Mouse (Mus musculus) myocyte (in vitro differentiated cells): ENCODE measurements at regions not wholly inside any gene's neighbourhood (a gene's known extent, or its start where the extent isn't known, plus 50 kb on each side); places are given as distances from the start of the nearest gene placed in this dataset.

Experiments used
- H3K27me3 ChIP-seq: one replicate; pipeline ENCODE4 v1.6.1; 2011; ENCODE audit not compliant: control insufficient read depth, insufficient read depth, insufficient read length
- H3K36me3 ChIP-seq: one replicate; pipeline ENCODE4 v1.6.1; 2011; ENCODE audit not compliant: control insufficient read depth, insufficient read depth
- H3K4me2 ChIP-seq: one replicate; pipeline ENCODE4 v1.6.1; 2011; ENCODE audit warnings: low read depth, control low read depth
- H3K4me3 ChIP-seq: one replicate; pipeline ENCODE4 v1.5.1; 2011; ENCODE audit warnings: mild to moderate bottlenecking, control low read depth, moderate library complexity
- H3K79me2 ChIP-seq: one replicate; pipeline ENCODE4 v1.6.1; 2011; ENCODE audit not compliant: control insufficient read depth, insufficient read depth
- H3ac ChIP-seq: one replicate; pipeline ENCODE4 v1.6.1; 2011; ENCODE audit not compliant: control insufficient read depth, insufficient read length
- CEBPB ChIP-seq: IDR thresholded peaks from 2 replicates; pipeline ENCODE4 v1.6.1; 2011; ENCODE audit warnings: mild to moderate bottlenecking, moderate library complexity; ENCODE audit not compliant: poor library complexity, insufficient read depth, severe bottlenecking
- E2F4 ChIP-seq: IDR thresholded peaks from one replicate; pipeline ENCODE4 v1.6.1; 2011; ENCODE audit warnings: mild to moderate bottlenecking, control low read depth, moderate library complexity; ENCODE audit not compliant: insufficient read depth
- MAX ChIP-seq: IDR thresholded peaks from one replicate; pipeline ENCODE4 v1.6.1; 2011; ENCODE audit warnings: low read depth, mild to moderate bottlenecking, control low read depth
- MYOD1 ChIP-seq, 3 experiments: IDR thresholded peaks; one replicate each; pipeline ENCODE4 v1.6.1; 2011; ENCODE audit warnings: control low read depth in 2 of 3, low read depth in 2 of 3, mild to moderate bottlenecking in 2 of 3, moderate library complexity in 1 of 3; ENCODE audit not compliant: insufficient read length in 2 of 3, control insufficient read depth in 1 of 3
- MYOG ChIP-seq, 3 experiments: IDR thresholded peaks; one replicate each; pipeline ENCODE4 v1.6.1; 2011; ENCODE audit warnings: control low read depth in 2 of 3, low read depth in 2 of 3, mild to moderate bottlenecking in 2 of 3; ENCODE audit not compliant: insufficient read length in 2 of 3, control insufficient read depth in 1 of 3, insufficient read depth in 1 of 3
- POLR2A ChIP-seq: IDR thresholded peaks from one replicate; pipeline ENCODE4 v1.6.1; 2011; ENCODE audit warnings: low read depth, mild to moderate bottlenecking, control low read depth, moderate library complexity; ENCODE audit not compliant: insufficient read length
- POLR2AphosphoS2 ChIP-seq: IDR thresholded peaks from one replicate; pipeline ENCODE4 v1.6.1; 2011; ENCODE audit warnings: low read depth, control low read depth; ENCODE audit not compliant: insufficient read length
- REST ChIP-seq: IDR thresholded peaks from one replicate; pipeline ENCODE4 v1.6.1; 2011; ENCODE audit warnings: mild to moderate bottlenecking, control low read depth, moderate library complexity; ENCODE audit not compliant: insufficient read depth, insufficient read length
- SRF ChIP-seq: IDR thresholded peaks from one replicate; pipeline ENCODE4 v1.6.1; 2011; ENCODE audit warnings: low read depth; ENCODE audit not compliant: control insufficient read depth, insufficient read length
- TCF12 ChIP-seq: IDR thresholded peaks from one replicate; pipeline ENCODE4 v1.6.1; 2011; ENCODE audit warnings: mild to moderate bottlenecking, control low read depth; ENCODE audit not compliant: poor library complexity, insufficient read depth, severe bottlenecking
- TCF3 ChIP-seq: IDR thresholded peaks from one replicate; pipeline ENCODE4 v1.6.1; 2011; ENCODE audit warnings: low read depth, control low read depth; ENCODE audit not compliant: insufficient read length
- USF1 ChIP-seq: IDR thresholded peaks from one replicate; pipeline ENCODE4 v1.6.1; 2011; ENCODE audit warnings: low read depth, mild to moderate bottlenecking, control low read depth, moderate library complexity

- Histone ChIP-seq H3K36me3 (no peaks in the 10 kb centered on the region), H3K4me3 (no peak overlapping the region), H3K4me2 (no peak overlapping the region), H3K79me2 (no peaks in the 10 kb centered on the region), H3K27me3 (no peaks in the 10 kb centered on the region), H3ac (no peak overlapping the region)
- TF ChIP-seq MAX (no peak), REST (no peak), POLR2AphosphoS2 (no peak), POLR2A (no peak), MYOG (IDR thresholded peaks at IDR 0.05; ENCODE audit: control insufficient read depth in 1 of 3, insufficient read depth in 1 of 3, insufficient read length in 2 of 3, low read depth in 2 of 3) (no peak), TCF3 (no peak), SRF (no peak), CEBPB (no peak), E2F4 (no peak), MYOD1 (IDR thresholded peaks at IDR 0.05; ENCODE audit: control insufficient read depth in 1 of 3, insufficient read length in 2 of 3, low read depth in 2 of 3) (no peak), TCF12 (no peak), USF1 (no peak)
These were observed 82.2 kb downstream of the Tnfsf11 start for GRCm38 (mm10) chr14:78225677-78226076.

- no peak overlapping the region for H3K4me3 ChIP-seq
- no peak overlapping the region for H3K4me2 ChIP-seq
- no peak overlapping the region for H3ac ChIP-seq
- H3K27me3 ChIP-seq: no peaks in the 10 kb centered on the region
- TF ChIP-seq SRF (no peak), POLR2A (no peak), MYOD1 (IDR thresholded peaks at IDR 0.05; ENCODE audit: control insufficient read depth in 1 of 3, insufficient read length in 2 of 3, low read depth in 2 of 3) (no peak), USF1 (no peak), MYOG (IDR thresholded peaks at IDR 0.05; ENCODE audit: control insufficient read depth in 1 of 3, insufficient read depth in 1 of 3, insufficient read length in 2 of 3, low read depth in 2 of 3) (no peak), E2F4 (no peak), MAX (no peak), REST (no peak), CEBPB (no peak), TCF3 (no peak), TCF12 (no peak), POLR2AphosphoS2 (no peak)
- H3K36me3 ChIP-seq: no peaks in the 10 kb centered on the region
- H3K79me2 ChIP-seq: no peaks in the 10 kb centered on the region
These were observed 91.4 kb downstream of the Tnfsf11 start for GRCm38 (mm10) chr14:78216229-78216963.

- Histone ChIP-seq H3K4me2 (no peak overlapping the region), H3K79me2 (no peaks in the 10 kb centered on the region), H3K36me3 (no peaks in the 10 kb centered on the region), H3K4me3 (no peak overlapping the region), H3K27me3 (no peaks in the 10 kb centered on the region), H3ac (no peak overlapping the region)
- TF ChIP-seq TCF12 (no peak), SRF (no peak), MYOD1 (IDR thresholded peaks at IDR 0.05; ENCODE audit: control insufficient read depth in 1 of 3, insufficient read length in 2 of 3, low read depth in 2 of 3) (no peak), CEBPB (no peak), POLR2A (no peak), MYOG (IDR thresholded peaks at IDR 0.05; ENCODE audit: control insufficient read depth in 1 of 3, insufficient read depth in 1 of 3, insufficient read length in 2 of 3, low read depth in 2 of 3) (no peak)
These were observed 92.4 kb downstream of the Tnfsf11 start for GRCm38 (mm10) chr14:78215491-78215890.

GRCm38 (mm10) chr14:78204566-78204863 is 103.3 kb downstream of the Tnfsf11 start:
- no peaks in the 10 kb centered on the region for H3K27me3 ChIP-seq
- no peak overlapping the region for H3ac ChIP-seq
- TF ChIP-seq REST (no peak), SRF (no peak), POLR2AphosphoS2 (no peak), TCF12 (no peak), MAX (no peak), POLR2A (no peak), MYOG (IDR thresholded peaks at IDR 0.05; ENCODE audit: control insufficient read depth in 1 of 3, insufficient read depth in 1 of 3, insufficient read length in 2 of 3, low read depth in 2 of 3) (no peak), CEBPB (no peak), TCF3 (no peak), MYOD1 (IDR thresholded peaks at IDR 0.05; ENCODE audit: control insufficient read depth in 1 of 3, insufficient read length in 2 of 3, low read depth in 2 of 3) (no peak), USF1 (no peak)
- no peaks in the 10 kb centered on the region for H3K36me3 ChIP-seq
- H3K4me3 ChIP-seq: no peak overlapping the region
- no peak overlapping the region for H3K4me2 ChIP-seq
- H3K79me2 ChIP-seq: no peaks in the 10 kb centered on the region
